Mouse (Mus musculus): ENCODE measurements around the gene Ndufa3. TPM values are rescaled to one million over a fixed set of nuclear protein-coding genes. Genes with fewer than 3 reads are reported as not detected.

The Ndufa3 gene
- polyA plus RNA-seq, 1 experiment from 2014 or later: 674 TPM

GRCm38 (mm10) chr7:3616389-3617241 is 558 bp upstream of the Ndufa3 start:
- DNase-seq (ENCODE audit: low spot score): no peak
- H3K27me3 ChIP-seq (ENCODE audit: insufficient read depth, low read length): no peaks in the 10 kb centered on the region
- H3K9ac ChIP-seq (ENCODE audit: low read depth, low read length): no peak overlapping the region
- WGBS: 31% methylated on average over 6 of the region's 6 CpGs
- TF ChIP-seq CTCF (IDR thresholded peaks at IDR 0.05; ENCODE audit: low read depth): peak; percentile 72
- H3K27ac ChIP-seq: no peak overlapping the region
- peak; percentile 11; the same call in 1 of the 2 replicates for ATAC-seq (replicated peaks; ENCODE audit: low FRiP score, low read depth)
- H3K36me3 ChIP-seq (ENCODE audit: insufficient read depth, low read length): peaks cover 21% of the 10 kb centered on the region
- no peaks in the 10 kb centered on the region for H3K9me3 ChIP-seq (replicated peaks; ENCODE audit: low read length)
- H3K4me3 ChIP-seq (replicated peaks; ENCODE audit: low read depth, low read length): peak overlapping the region; percentile 89
- H3K4me1 ChIP-seq (replicated peaks; ENCODE audit: insufficient read depth, low read length): no peaks in the 10 kb centered on the region
- H3K4me2 ChIP-seq (ENCODE audit: low read length): peak overlapping the region; percentile 60; the same call in 1 of the 2 replicates

- no peak for TF ChIP-seq CTCF (IDR thresholded peaks at IDR 0.05; ENCODE audit: low read depth)
- H3K9me3 ChIP-seq (replicated peaks; ENCODE audit: low read length): no peaks in the 10 kb centered on the region
- H3K4me1 ChIP-seq (replicated peaks; ENCODE audit: insufficient read depth, low read length): peaks cover 8% of the 10 kb centered on the region
- WGBS: 36% methylated on average over 4 of the region's 4 CpGs
- no peak; the same call in 1 of the 2 replicates for ATAC-seq (replicated peaks; ENCODE audit: low FRiP score, low read depth)
- 0 out of 2 replicates have a peak, but pooled peaks cover 16% of the 10 kb centered on the region for H3K36me3 ChIP-seq (ENCODE audit: insufficient read depth, low read length)
- H3K4me2 ChIP-seq (ENCODE audit: low read length): peak overlapping the region; percentile 93
- DNase-seq (ENCODE audit: low spot score): no peak
- H3K27me3 ChIP-seq (ENCODE audit: insufficient read depth, low read length): no peaks in the 10 kb centered on the region
- H3K9ac ChIP-seq (ENCODE audit: low read depth, low read length): peak overlapping the region; percentile 77
- H3K27ac ChIP-seq: no peak overlapping the region
- peak overlapping the region; percentile 66 for H3K4me3 ChIP-seq (replicated peaks; ENCODE audit: low read depth, low read length)
These were observed 11.9 kb downstream of the Ndufa3 start for GRCm38 (mm10) chr7:3629030-3629429.

- Histone ChIP-seq H3K27me3 (ENCODE audit: insufficient read depth, low read length) (no peaks in the 10 kb centered on the region), H3K9ac (ENCODE audit: low read depth, low read length) (peak within 1 kb of the TSS; percentile 77), H3K9me3 (replicated peaks; ENCODE audit: low read length) (no peaks in the 10 kb centered on the region), H3K4me2 (ENCODE audit: low read length) (peak within 1 kb of the TSS; percentile 93), H3K27ac (peak within 1 kb of the TSS; percentile 90), H3K36me3 (ENCODE audit: insufficient read depth, low read length) (0 out of 2 replicates have a peak, but pooled peaks cover 19% of the 10 kb centered on the region), H3K4me1 (replicated peaks; ENCODE audit: insufficient read depth, low read length) (peaks cover 8% of the 10 kb centered on the region), H3K4me3 (replicated peaks; ENCODE audit: low read depth, low read length) (peak within 1 kb of the TSS; percentile 66)
- WGBS: 1% methylated on average over 47 of the region's 47 CpGs
- ATAC-seq (replicated peaks; ENCODE audit: low FRiP score, low read depth) (peak; percentile 93), DNase-seq (ENCODE audit: low spot score) (peak; percentile 97)
- TF ChIP-seq CTCF (IDR thresholded peaks at IDR 0.05; ENCODE audit: low read depth): no peak
These were observed 12.6 kb downstream of the Ndufa3 start, which contains the start of the genes Tfpt and Prpf31 for GRCm38 (mm10) chr7:3629543-3630477. Gene Tfpt, minus strand, starts transcription at chr7:3629929. Gene Prpf31, plus strand, starts transcription at chr7:3629985.

GRCm38 (mm10) chr7:3630478-3630815 is 13.3 kb downstream of the Ndufa3 start:
- no peaks in the 10 kb centered on the region for H3K9me3 ChIP-seq (replicated peaks; ENCODE audit: low read length)
- 53% methylated on average over 3 of the region's 3 CpGs for WGBS
- peaks cover 8% of the 10 kb centered on the region for H3K4me1 ChIP-seq (replicated peaks; ENCODE audit: insufficient read depth, low read length)
- TF ChIP-seq CTCF (IDR thresholded peaks at IDR 0.05; ENCODE audit: low read depth): no peak
- H3K9ac ChIP-seq (ENCODE audit: low read depth, low read length): peak overlapping the region; percentile 77
- H3K27ac ChIP-seq: 0 out of 2 replicates have a peak overlapping the region, but pooled peaks have one; percentile 31
- 0 out of 2 replicates have a peak, but pooled peaks cover 25% of the 10 kb centered on the region for H3K36me3 ChIP-seq (ENCODE audit: insufficient read depth, low read length)
- no peak for ATAC-seq (replicated peaks; ENCODE audit: low FRiP score, low read depth)
- no peak for DNase-seq (ENCODE audit: low spot score)
- no peaks in the 10 kb centered on the region for H3K27me3 ChIP-seq (ENCODE audit: insufficient read depth, low read length)
- peak overlapping the region; percentile 93 for H3K4me2 ChIP-seq (ENCODE audit: low read length)
- H3K4me3 ChIP-seq (replicated peaks; ENCODE audit: low read depth, low read length): peak overlapping the region; percentile 66

- no peaks in the 10 kb centered on the region for H3K9me3 ChIP-seq (replicated peaks; ENCODE audit: low read length)
- H3K4me3 ChIP-seq (replicated peaks; ENCODE audit: low read depth, low read length): no peak overlapping the region
- no peak for TF ChIP-seq CTCF (IDR thresholded peaks at IDR 0.05; ENCODE audit: low read depth)
- no peak overlapping the region for H3K27ac ChIP-seq
- no peaks in the 10 kb centered on the region for H3K27me3 ChIP-seq (ENCODE audit: insufficient read depth, low read length)
- 68% methylated on average over 5 of the region's 5 CpGs for WGBS
- ATAC-seq (replicated peaks; ENCODE audit: low FRiP score, low read depth): no peak
- H3K4me1 ChIP-seq (replicated peaks; ENCODE audit: insufficient read depth, low read length): peaks cover 22% of the 10 kb centered on the region
- H3K9ac ChIP-seq (ENCODE audit: low read depth, low read length): no peak overlapping the region
- no peak overlapping the region for H3K4me2 ChIP-seq (ENCODE audit: low read length)
- peaks cover 17% of the 10 kb centered on the region; the same call in 1 of the 2 replicates for H3K36me3 ChIP-seq (ENCODE audit: insufficient read depth, low read length)
- DNase-seq (ENCODE audit: low spot score): no peak
These were observed 26.2 kb downstream of the Ndufa3 start for GRCm38 (mm10) chr7:3643412-3643811.

GRCm38 (mm10) chr7:3643843-3644242 is 26.7 kb downstream of the Ndufa3 start:
- 16% methylated on average over 9 of the region's 9 CpGs for WGBS

More at GRCm38 (mm10) chr7:3643843-3644242, 26.7 kb downstream of the Ndufa3 start:
- Histone ChIP-seq H3K4me2 (ENCODE audit: low read length) (peak overlapping the region; percentile 55), H3K27ac (0 out of 2 replicates have a peak overlapping the region, but pooled peaks have one; percentile 71), H3K36me3 (ENCODE audit: insufficient read depth, low read length) (peaks cover 14% of the 10 kb centered on the region; the same call in 1 of the 2 replicates), H3K27me3 (ENCODE audit: insufficient read depth, low read length) (no peaks in the 10 kb centered on the region), H3K4me3 (replicated peaks; ENCODE audit: low read depth, low read length) (peak overlapping the region; percentile 85), H3K9ac (ENCODE audit: low read depth, low read length) (0 out of 2 replicates have a peak overlapping the region, but pooled peaks have one; percentile 24), H3K4me1 (replicated peaks; ENCODE audit: insufficient read depth, low read length) (peaks cover 26% of the 10 kb centered on the region), H3K9me3 (replicated peaks; ENCODE audit: low read length) (no peaks in the 10 kb centered on the region)
- TF ChIP-seq CTCF (IDR thresholded peaks at IDR 0.05; ENCODE audit: low read depth): no peak
- no peak for DNase-seq (ENCODE audit: low spot score)
- no peak for ATAC-seq (replicated peaks; ENCODE audit: low FRiP score, low read depth)
